In genomic region chr19:10134692-10135091, GRCm38 (mm10) we compare ENCODE assay signal across 8 mouse cellular contexts. TPM values are rescaled to one million over a fixed set of nuclear protein-coding genes. Genes with fewer than 3 reads are reported as not detected.
A peak's percentile ranks its signal among the peaks of the same experiment; 100 is the strongest.
DNase-seq lines count a peak whose midpoint lies in the region; ATAC-seq lines count a peak whose summit lies in the region.

No protein-coding gene starts in this region.

- ATAC-seq in cerebellum, adult (ENCODE audit: insufficient number of reproducible peaks, low FRiP score, low TSS enrichment), result no peak
- ATAC-seq in frontal cortex, adult (ENCODE audit: low TSS enrichment), result no peak
- ATAC-seq in granulocyte monocyte progenitor cell, adult 5-6 weeks (replicated peaks; ENCODE audit: poor library complexity, severe bottlenecking), result no peak
- no peak for ATAC-seq in activated CD4-positive, CD25-positive, alpha-beta regulatory T cell, adult 4 months

- peak; percentile 46 to 55 for DNase-seq in cerebellum, postnatal 10 days
- peak; percentile 72 for DNase-seq in gastrocnemius, postnatal 10 days
- peak; percentile 53 to 68 for DNase-seq in kidney, adult 8-10 months
- peak; percentile 77 to 79 for DNase-seq in lung, postnatal 4 days

RNA-seq across cellular contexts. Expression of gene Fads2, which starts 33.1 kb away (rescaled TPM):
- total RNA-seq in gastrocnemius, postnatal 10 days (2021), result 10 to 100 TPM; 14.5 to 18.1 TPM
- total RNA-seq in granulocyte monocyte progenitor cell, adult 5-6 weeks (2014; fragmentation: Nextera tagmentation), result 4.8 and 5.5 TPM in 2 replicates
- total RNA-seq in granulocyte monocyte progenitor cell, adult 5-6 weeks (2017), result 3.7 and 5.4 TPM in 2 replicates
- under 1 TPM; 0.19 to 0.29 TPM for polyA plus RNA-seq in activated CD4-positive, CD25-positive, alpha-beta regulatory T cell, adult 4 months (2017; shearing (Covaris generic))

RNA-seq across cellular contexts. Expression of gene Fads1, which starts 48.0 kb away (rescaled TPM):
- total RNA-seq in gastrocnemius, postnatal 10 days (2021), result 10 to 100 TPM; 27.9 to 28.5 TPM
- 11.3 and 14.5 TPM in 2 replicates for total RNA-seq in granulocyte monocyte progenitor cell, adult 5-6 weeks (2014; fragmentation: Nextera tagmentation)
- 9.7 and 18.5 TPM in 2 replicates for total RNA-seq in granulocyte monocyte progenitor cell, adult 5-6 weeks (2017)
- polyA plus RNA-seq in activated CD4-positive, CD25-positive, alpha-beta regulatory T cell, adult 4 months (2017; shearing (Covaris generic)), result 1 to 10 TPM; 6.7 to 7.2 TPM
